Mouse (Mus musculus) layer of hippocampus, adult 8-10 months (tissue): ENCODE measurements at regions not wholly inside any gene's neighbourhood (a gene's known extent, or its start where the extent isn't known, plus 50 kb on each side); places are given as distances from the start of the nearest gene placed in this dataset.

Experiments used
- DNase-seq, 2 experiments: peaks; one replicate each; pipeline ENCODE4 v3.0.0; 2022; ENCODE audit warnings: low spot score in 2 of 2

DNA sequence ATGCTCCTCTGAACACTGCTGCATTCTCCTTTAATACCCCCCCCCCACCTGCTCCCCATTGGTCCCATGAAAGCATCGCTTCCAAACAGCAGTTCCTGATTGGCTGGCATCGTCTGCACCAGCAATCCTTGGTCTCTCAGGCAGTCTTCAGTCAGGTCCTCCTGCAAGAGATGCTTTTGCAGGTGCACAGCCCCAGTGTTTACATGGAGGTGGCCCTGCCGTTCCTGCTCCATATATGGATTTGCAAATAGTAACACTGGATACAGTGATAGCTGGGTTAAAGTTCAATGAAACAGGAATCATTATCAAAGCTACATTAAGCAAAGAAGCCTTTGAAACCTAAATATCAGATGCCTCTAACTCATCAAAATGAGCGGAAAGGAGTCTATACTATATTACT lies 170.1 kb upstream of the Fat1 start:
- no peak for DNase-seq

DNA sequence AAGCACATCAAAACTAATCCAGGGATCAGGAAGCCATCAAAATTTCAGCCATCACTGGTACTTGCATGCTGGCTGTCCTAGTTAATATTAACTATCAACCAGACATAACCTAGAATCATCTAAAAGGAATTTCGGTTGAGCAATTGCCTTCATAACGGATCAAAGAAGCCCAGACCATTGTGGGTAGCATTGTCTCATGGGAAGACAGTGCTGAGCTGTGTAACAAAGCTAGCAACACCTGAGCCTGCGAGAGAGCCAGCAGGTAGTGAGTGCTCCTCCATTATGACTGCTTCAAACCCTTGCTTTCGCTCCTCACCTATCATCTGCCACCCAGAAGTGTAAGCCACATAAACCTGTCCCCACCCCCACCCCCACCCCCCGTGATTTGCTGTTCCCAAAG lies 169.6 kb upstream of the Fat1 start:
- no peak for DNase-seq

DNA sequence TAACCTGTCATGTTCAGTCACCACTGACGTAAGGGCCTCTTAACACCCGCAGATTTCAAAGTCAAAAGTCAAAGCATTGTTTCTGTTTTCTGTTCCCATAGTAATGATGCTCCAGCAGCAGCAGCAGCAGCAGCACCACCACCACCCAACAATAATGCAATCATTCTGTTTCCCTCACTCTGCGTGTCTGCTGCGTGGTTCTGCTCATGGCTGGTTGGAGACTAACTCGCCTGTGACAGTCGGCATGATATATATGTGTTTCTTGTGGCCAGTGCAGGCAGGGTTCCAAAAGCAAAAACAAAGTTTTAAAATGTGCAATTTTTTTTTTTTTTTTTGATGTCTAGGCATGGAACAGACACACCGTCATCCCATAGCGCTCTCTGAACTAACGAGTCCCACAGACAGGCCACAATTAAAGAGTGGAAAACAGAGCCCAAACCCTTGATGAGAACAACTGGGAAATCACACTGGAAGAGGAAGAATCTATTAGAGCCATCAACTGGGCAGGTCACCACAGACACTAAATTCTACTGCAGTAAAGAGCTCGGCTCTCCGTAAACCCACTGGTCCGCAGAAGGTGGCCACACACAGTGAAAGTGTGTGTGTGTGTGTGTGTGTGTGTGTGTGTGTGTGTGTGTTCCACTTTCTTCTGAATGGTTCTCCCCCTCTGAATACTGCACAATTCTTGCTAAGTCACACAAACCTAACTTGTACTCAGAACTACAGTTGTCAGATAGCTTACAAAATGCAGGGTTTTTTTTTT lies 169.0 kb upstream of the Fat1 start:
- no peak for DNase-seq

DNA sequence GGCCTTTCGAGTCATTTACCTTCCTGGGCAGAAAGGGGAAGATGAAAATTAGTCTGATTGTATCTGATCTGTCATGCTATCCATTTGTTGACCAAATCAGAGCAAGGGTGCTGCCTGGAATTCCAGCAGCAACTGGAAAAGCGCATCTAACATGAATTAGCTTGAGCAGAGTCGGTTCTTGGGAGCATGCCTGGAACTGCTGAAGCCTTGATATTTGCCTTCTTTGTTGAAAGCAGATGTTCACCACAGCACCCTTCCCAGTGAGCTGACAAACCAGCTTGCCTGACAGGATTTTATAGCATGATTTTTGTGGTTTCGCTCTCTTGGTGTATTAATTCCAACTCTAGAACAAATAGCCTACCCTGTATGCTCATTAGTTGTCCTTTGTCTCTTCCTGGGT lies 168.0 kb upstream of the Fat1 start:
- no peak for DNase-seq

DNA sequence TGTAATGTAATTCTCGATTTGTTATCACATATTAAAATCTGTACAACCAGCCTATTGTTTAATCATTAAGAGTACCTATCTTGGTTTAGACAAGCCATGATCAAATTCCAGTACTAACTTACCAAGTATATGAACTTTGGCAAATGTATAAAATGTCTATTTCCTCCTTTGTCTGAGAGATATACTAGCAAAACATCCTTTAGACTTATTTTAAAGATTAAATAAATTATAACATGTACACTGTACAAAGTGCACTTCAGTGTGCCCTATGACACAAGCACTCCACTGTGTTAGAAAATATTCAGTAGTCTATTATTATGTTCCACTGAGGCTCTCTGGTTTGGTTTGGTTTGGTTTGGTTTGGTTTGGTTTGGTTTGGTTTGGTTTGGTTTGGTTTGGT lies 156.0 kb upstream of the Fat1 start:
- DNase-seq = no peak

DNA sequence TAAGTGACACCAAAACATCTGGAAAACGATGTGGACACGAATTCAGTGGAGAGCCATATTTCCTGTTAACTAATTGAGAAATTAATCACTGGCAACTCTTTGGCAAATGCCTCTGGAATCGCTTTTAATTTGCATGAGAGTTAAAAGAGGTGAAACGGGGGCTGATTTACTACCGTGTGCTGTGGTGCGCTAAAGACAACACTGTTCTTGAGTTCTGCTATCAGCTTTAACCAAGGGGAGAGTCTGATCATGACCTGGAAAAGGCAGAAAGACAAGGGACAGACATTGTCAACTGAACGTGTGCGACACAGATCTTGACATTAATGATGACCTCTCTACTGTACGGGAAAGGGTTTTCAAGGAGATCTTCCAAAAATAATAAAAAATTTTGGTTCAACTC lies 152.8 kb upstream of the Fat1 start:
- DNase-seq = no peak

DNA sequence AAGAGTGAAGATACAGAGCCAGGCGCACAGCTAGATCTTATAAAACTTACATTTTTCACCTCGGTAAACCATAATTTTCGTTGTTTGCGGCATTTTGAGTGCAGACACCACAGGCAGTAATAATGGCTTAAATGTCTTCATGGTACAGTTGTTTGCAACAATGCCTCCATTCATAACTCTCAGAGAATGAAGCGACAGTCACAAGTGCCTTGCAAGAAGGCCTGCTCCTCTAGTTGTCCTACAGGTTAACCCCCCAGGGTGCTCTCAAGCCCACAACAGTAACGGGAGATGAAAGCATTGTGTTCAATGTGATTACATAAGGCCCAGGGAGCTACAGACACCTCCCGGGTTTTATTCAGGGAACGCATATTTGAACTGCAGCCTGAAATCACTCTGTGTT lies 150.1 kb upstream of the Fat1 start:
- DNase-seq = no peak

DNA sequence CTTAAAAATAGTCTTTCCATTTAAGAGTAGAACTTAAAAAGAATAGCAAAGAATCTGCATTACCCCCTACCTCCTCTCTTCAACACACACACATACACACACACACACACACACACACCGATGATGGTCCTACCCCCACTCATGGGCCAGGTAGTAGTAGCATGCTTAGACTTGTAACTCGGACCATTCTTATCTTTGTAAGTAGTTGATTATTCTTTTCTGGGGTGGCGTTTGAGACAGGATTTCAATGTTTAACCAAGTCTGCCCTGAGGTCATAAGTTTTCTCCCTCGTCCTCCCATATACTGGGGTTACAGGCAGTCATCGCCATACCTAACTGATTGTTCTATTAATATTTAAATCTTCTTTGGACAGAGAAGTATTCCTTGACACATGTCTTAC lies 148.5 kb upstream of the Fat1 start:
- DNase-seq = no peak

DNA sequence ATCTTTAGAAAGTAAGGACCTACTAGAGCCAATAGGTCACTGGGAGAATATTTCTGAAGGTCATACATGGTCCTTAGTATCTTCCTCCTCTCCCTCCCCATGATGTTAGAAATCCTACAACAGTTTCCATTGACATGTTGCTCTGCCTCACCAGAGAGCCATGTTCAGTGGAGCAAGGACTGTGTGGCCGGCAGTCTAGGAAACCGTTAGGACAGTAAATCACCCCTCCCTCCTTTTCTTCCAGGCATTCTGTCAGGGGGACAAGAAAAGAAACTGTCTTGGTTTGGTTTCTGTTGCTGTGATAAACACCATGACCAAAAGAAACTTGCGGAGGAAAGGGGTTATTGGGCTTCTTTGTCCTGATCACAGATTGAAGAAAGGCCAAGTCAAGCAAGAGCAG lies 147.0 kb upstream of the Fat1 start:
- no peak for DNase-seq

DNA sequence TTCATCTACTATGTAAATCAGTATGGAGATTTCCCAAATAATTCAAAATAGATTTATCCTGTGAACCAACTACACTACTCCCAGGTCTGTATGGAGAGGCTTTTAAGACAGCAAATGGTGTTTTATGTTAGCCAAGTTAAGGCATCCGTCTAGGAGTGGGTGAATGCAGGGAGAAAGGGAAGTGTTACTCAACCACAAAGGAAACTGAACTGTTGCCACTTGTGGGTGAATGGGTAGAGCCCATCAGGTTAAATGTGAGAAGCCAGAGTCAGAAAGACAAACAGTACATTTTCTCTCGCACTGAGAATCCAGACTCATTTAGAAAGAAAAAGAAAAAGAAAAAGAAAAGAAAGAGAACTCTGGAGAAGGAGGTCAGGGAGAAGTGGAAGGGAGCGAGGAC lies 135.7 kb upstream of the Fat1 start:
- DNase-seq = no peak

DNA sequence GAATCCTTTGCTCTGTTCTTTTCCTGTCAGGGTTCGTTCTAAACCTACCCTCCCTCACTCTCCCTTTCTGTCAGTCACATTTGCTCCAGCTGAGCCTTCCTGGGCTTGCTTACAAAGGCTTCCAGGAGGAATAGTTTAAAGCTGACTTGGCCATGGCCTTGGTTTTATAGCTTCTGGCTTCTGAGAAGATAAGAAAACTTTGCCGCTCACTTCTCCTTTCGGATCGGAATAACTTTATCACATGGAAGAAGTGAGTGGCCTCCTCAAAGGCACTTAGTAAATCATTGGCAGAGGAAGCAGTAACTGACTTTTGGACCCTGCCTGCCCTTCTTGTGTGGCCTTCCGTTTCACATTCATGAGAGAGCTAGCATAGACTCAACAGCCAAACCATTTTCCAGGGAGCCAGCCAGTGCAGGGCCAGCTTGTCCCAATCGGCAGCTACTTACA lies 134.4 kb upstream of the Fat1 start:
- no peak for DNase-seq

DNA sequence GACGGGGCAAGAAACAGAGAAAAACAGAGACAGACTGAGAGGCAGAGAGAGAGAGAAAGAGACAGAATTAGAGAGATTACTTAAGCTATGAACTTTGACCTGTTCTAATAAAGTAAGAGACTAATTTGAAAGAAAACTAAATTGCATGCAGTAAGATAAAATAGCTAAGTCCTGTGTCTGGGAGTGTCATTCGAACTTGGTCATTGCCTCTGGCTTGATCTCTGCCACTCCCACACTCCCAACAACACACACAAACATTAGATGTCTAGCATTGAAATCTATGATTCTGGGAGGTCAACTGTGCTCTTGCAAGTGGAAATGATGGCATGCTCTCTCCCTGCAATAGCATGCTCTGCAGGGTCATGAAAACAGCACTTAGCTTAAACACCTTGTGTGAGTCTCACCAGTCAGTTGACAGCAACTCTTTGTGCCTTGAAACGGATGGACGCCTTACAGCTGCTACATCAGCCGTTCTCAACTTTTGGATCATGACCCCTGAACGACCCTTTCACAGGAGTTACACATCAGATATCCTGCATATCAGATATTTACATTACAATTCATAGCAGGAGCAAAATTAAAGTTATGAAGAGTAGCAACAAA lies 133.5 kb upstream of the Fat1 start:
- no peak for DNase-seq

DNA sequence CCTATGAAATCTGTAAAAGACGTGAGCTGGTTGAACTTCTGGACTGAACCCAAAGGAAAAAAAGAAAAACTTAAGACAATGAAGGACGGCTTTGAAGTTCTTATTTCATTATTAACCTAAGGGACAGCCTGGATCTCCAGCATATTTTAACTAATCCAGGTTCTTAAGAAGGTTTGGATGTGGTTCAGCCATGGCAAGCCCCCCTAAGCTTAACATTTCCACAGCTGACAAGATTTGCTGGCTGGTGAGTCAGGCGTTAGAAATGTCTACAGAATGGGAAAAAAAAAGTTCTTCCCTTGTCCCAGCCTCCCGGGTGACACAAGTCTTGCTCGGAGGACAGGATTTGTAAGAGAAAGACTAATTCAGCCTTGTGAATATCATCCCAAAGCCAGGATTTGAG lies 132.9 kb upstream of the Fat1 start:
- DNase-seq = no peak

DNA sequence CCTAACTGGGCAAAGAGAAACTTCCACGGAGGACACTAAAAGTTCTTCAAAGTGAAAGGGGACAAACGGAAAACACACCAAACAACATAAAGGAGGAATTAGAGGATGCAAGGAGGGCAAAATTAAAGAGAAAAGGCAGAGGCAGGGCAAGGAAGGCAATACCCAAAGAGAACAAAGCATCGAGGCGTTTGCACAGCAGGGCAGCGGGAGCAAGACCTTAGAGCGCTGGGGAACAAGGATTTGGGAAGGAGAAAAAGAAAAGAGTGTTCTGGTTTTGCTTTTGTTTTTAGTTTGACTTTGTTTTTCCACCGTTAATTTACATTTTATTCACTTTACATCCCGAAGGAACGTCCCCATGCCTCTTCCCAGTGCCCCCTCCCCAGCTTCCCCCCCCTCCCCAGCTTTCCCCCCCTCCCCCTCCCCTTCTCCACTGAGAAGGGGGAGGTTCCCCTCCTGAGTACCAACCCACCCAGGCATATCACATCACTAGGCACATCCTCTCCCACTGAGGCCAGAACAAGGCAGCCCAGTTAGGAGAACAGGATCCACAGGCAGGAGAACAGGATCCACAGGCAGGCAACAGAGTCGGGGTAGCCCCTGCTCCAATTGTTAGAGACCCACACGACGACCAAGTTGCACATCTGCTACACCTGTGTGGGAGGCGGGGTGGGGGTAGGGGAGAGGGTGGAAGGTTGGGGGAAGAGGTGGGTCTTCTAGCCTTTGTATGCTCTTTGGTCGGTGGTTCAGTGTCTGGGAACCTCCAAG lies 130.7 kb upstream of the Fat1 start:
- no peak for DNase-seq

DNA sequence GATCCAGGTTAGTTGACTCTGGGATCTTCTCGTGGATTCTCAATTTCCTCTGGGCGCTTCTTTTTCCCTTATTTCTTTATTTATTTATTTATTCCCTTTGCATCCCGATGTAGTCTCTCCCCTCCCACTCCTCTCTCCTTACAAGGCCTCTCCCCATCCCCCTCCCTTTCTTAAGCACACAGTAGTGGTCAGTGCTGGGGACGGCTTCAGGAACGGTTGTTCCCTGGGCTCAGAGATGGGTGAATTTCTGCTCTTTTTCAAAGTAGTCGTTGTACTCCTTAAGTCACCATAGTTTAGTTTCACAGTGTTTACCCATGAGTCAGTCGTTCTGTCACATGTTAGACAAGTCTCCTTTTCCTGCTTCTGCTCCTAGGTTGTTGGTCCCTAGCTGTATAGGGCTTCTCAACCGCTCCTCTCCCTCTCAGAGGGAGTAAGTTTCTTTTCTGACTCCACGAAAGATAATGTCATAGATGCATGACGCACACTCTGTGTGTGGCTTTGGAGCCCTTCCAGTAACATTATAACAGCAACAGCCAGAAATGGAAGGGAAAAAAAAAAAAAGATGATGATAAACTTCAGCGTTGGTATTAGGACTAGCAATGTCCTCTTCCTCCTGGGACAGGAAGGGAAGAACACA lies 129.9 kb upstream of the Fat1 start:
- no peak for DNase-seq

DNA sequence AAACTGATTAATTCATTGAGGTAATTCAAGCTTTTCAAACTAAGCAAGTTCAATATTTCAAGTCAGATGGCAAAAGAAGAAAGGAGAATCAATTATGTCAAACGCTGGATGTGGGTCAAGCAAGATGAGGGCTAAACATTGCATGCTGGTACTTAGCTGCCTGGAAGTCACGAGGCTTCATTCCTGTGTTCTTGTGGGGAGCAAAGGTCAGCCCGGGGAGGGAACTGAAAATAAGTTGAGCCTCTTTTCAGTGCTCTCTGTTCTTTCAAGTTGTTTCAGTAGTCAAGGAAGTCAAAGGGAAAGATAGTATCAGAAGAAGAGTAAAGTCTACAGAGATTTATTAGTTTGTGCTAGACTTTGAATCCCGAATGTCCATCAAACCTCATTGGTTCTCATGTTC lies 122.9 kb upstream of the Fat1 start:
- DNase-seq = no peak

DNA sequence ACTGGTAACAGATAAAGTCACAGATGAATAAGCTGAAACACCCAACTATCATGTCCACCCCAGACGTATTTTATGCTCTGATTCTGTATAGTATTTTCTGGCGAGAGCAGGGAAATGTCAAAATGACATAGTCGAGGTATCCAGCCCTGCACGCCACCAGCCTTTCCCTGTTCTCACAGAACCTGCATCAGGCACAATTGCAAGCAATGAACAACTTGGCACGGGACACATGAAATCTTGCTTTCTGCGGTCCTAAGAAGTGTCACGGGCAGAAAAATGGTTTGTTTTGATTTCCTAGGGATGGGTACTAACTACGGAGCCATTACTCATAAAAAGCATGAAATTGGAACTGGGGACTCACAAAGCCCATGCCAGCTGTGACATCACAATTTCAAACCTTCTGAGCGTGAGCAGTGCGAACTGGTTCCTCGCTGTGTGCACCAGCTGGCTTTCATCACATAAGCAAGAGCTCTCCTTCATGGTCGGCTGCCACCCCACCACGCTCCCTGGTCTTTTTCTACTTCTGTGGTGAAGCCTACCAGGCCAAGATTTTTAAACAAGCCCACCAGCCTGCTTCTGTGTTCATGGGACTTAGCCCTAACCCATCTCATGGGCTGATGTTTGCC lies 117.6 kb upstream of the Fat1 start:
- DNase-seq = no peak

DNA sequence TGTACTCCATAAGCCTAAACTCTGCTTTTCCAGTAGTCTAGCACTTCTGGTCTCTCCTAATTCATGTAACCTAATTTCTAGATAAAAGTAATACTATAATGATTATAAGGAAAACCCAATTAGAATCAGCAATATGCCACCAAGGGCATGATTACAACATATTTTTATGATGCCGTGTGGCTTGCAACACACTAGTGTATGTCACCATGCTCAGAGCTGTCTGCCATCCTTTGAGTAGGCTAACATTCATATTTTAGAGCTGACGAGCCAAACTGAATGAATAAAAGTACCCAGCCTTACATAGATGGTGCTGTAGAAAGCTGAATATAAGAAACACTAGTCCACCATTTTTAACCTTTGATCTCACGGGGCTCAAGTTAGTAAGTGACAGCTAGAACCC lies 116.0 kb upstream of the Fat1 start:
- no peak for DNase-seq

DNA sequence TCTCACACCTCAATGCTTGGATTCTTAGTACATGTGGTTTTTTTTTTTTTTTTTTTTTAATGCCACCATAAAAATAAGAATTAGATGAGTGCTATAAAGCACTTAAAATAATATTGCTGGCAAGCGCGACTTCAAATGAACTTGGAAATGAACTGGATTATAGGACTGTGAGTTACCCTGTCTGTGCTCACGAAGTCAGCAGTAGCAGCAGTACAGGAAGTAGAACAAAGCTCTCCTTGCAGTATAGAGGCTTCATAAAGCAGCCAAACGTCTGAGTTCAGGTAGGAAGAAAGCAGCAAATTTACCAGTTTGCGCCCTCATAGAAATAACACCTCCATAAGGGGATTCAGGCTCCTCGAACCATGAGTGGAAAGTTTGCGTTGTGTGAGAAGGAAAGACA lies 115.6 kb upstream of the Fat1 start:
- no peak for DNase-seq

DNA sequence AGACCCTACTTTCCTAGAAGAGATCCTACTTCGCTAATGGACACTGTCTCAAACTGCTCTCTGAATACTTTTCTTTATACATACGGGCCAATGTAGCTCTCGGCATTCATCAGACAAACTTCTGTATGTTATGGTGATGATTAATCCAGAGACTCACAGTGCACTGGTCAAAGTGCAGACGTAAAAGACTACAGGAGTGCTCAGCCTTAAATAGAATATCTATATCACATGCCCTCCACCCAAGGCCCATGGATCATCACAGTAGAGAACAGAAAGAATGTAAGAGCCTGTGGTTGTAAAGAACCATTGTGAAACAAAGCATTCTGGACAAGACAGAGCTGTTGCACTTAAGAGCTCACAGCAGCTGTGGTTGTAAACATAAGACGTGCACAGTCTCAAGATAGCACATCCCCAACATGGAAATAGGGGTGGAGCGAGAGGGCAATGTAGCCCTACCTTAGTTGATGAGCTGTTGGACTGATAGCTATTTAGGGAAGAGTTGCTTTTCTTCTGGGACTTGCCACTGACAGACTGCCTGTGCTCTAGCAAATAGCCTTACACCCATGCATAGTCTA lies 110.0 kb upstream of the Fat1 start:
- no peak for DNase-seq

DNA sequence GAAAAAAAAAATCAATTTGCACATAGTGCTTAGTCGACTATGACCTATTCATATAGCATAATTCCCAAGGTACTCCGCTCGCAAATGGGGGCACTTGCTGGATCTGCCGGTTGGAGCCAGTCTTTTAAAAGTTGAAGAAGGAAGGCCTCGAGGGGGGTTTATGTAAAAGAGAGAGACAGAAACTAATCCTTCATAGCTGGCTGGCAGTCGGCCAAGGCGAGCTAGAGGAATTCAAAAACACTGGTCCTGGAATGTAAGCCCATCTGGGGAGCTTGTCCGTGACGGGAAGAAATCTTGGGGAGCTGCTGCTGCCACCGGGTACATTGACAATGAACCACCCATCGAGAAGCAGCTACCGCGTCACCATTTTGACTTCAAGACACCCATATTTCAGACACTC lies 108.3 kb upstream of the Fat1 start:
- peak; percentile 29 to 55 for DNase-seq
